Mouse (Mus musculus): ENCODE data around the gene Saa1. TPM values are rescaled to one million over a fixed set of nuclear protein-coding genes. Genes with fewer than 3 reads are reported as not detected.
"Not testable (repeated sequence)": the region's sequence is repeated elsewhere in the genome, so short reads cannot be mapped to it uniquely, and the experiment has no call there.

The Saa1 gene
- total RNA-seq (2014; rRNA removed) (18.9 and 23.7 TPM in 2 replicates), polyA plus RNA-seq (2012; rRNA removed) (22.0 and 30.0 TPM in 2 replicates)

GRCm38 (mm10) chr7:46742880-46743279 is at the start of gene Saa1:
Gene Saa1 (minus strand): TSS chr7:46742980.
- H3K9ac ChIP-seq (ENCODE audit: low read depth, low read length); H3K27ac ChIP-seq (replicated peaks; ENCODE audit: insufficient read depth, low read depth, low read length); H3K4me3 ChIP-seq (ENCODE audit: insufficient read depth, low read depth, low read length); H3K36me3 ChIP-seq (ENCODE audit: control insufficient read depth, insufficient read depth, low read length); H3K79me2 ChIP-seq (ENCODE audit: control insufficient read depth, insufficient read depth, low read length); H3K27me3 ChIP-seq (ENCODE audit: control insufficient read depth, insufficient read depth, low read length): not testable (repeated sequence)
- H3K4me1 ChIP-seq (ENCODE audit: control insufficient read depth, insufficient read depth, low read length): peaks cover 25% of the 10 kb centered on the region
- WGBS: 11% methylated on average over 3 of the region's 3 CpGs
- peak; percentile 78 for DNase-seq (ENCODE audit: extremely low read depth, low read depth, low spot score)

GRCm38 (mm10) chr7:46789177-46789849 is 46.5 kb upstream of the Saa1 start:
- no peak for TF ChIP-seq POLR2A (IDR thresholded peaks at IDR 0.05; ENCODE audit: extremely low read depth, insufficient read depth, low read length)
- TF ChIP-seq CTCF (IDR thresholded peaks at IDR 0.05; ENCODE audit: low read depth, low read length): no peak
- Histone ChIP-seq H3K4me1 (ENCODE audit: control insufficient read depth, insufficient read depth, low read length) (no peaks in the 10 kb centered on the region), H3K79me2 (ENCODE audit: control insufficient read depth, insufficient read depth, low read length) (no peaks in the 10 kb centered on the region; the same call in 1 of the 2 replicates), H3K27me3 (ENCODE audit: control insufficient read depth, insufficient read depth, low read length) (no peaks in the 10 kb centered on the region), H3K9ac (ENCODE audit: low read depth, low read length) (no peak overlapping the region), H3K36me3 (ENCODE audit: control insufficient read depth, insufficient read depth, low read length) (peaks cover 37% of the 10 kb centered on the region), H3K4me3 (ENCODE audit: insufficient read depth, low read depth, low read length) (no peak overlapping the region), H3K27ac (replicated peaks; ENCODE audit: insufficient read depth, low read depth, low read length) (no peak overlapping the region)
- no peak for DNase-seq (ENCODE audit: extremely low read depth, low read depth, low spot score)
- 90% methylated on average over 5 of the region's 5 CpGs for WGBS

GRCm38 (mm10) chr7:46770706-46771105 is 27.9 kb upstream of the Saa1 start:
- TF ChIP-seq CTCF (IDR thresholded peaks at IDR 0.05; ENCODE audit: low read depth, low read length): peak; percentile 95
- no peak for TF ChIP-seq POLR2A (IDR thresholded peaks at IDR 0.05; ENCODE audit: extremely low read depth, insufficient read depth, low read length)
- H3K79me2 ChIP-seq (ENCODE audit: control insufficient read depth, insufficient read depth, low read length): no peaks in the 10 kb centered on the region
- WGBS: 40% methylated on average over 4 of the region's 4 CpGs
- H3K9ac ChIP-seq (ENCODE audit: low read depth, low read length): no peak overlapping the region
- H3K27me3 ChIP-seq (ENCODE audit: control insufficient read depth, insufficient read depth, low read length): no peaks in the 10 kb centered on the region
- peaks cover 47% of the 10 kb centered on the region for H3K36me3 ChIP-seq (ENCODE audit: control insufficient read depth, insufficient read depth, low read length)
- no peak overlapping the region for H3K4me3 ChIP-seq (ENCODE audit: insufficient read depth, low read depth, low read length)
- H3K27ac ChIP-seq (replicated peaks; ENCODE audit: insufficient read depth, low read depth, low read length): no peak overlapping the region
- H3K4me1 ChIP-seq (ENCODE audit: control insufficient read depth, insufficient read depth, low read length): no peaks in the 10 kb centered on the region
- peak; percentile 54 for DNase-seq (ENCODE audit: extremely low read depth, low read depth, low spot score)

- no peak overlapping the region for H3K4me3 ChIP-seq (ENCODE audit: insufficient read depth, low read depth, low read length)
- no peaks in the 10 kb centered on the region for H3K27me3 ChIP-seq (ENCODE audit: control insufficient read depth, insufficient read depth, low read length)
- H3K79me2 ChIP-seq (ENCODE audit: control insufficient read depth, insufficient read depth, low read length): no peaks in the 10 kb centered on the region
- no peak for DNase-seq (ENCODE audit: extremely low read depth, low read depth, low spot score)
- TF ChIP-seq POLR2A (IDR thresholded peaks at IDR 0.05; ENCODE audit: extremely low read depth, insufficient read depth, low read length): no peak
- TF ChIP-seq CTCF (IDR thresholded peaks at IDR 0.05; ENCODE audit: low read depth, low read length): no peak
- H3K9ac ChIP-seq (ENCODE audit: low read depth, low read length): no peak overlapping the region
- H3K36me3 ChIP-seq (ENCODE audit: control insufficient read depth, insufficient read depth, low read length): peaks cover 38% of the 10 kb centered on the region
- H3K4me1 ChIP-seq (ENCODE audit: control insufficient read depth, insufficient read depth, low read length): no peaks in the 10 kb centered on the region
- H3K27ac ChIP-seq (replicated peaks; ENCODE audit: insufficient read depth, low read depth, low read length): no peak overlapping the region
- WGBS: 96% methylated on average over 7 of the region's 7 CpGs
These were observed 25.7 kb upstream of the Saa1 start for GRCm38 (mm10) chr7:46768451-46768850.

- H3K27me3 ChIP-seq (ENCODE audit: control insufficient read depth, insufficient read depth, low read length): no peaks in the 10 kb centered on the region
- no peak overlapping the region for H3K27ac ChIP-seq (replicated peaks; ENCODE audit: insufficient read depth, low read depth, low read length)
- no peak overlapping the region for H3K4me3 ChIP-seq (ENCODE audit: insufficient read depth, low read depth, low read length)
- H3K79me2 ChIP-seq (ENCODE audit: control insufficient read depth, insufficient read depth, low read length): no peaks in the 10 kb centered on the region
- H3K9ac ChIP-seq (ENCODE audit: low read depth, low read length): no peak overlapping the region
- H3K36me3 ChIP-seq (ENCODE audit: control insufficient read depth, insufficient read depth, low read length): peaks cover 32% of the 10 kb centered on the region
- TF ChIP-seq CTCF (IDR thresholded peaks at IDR 0.05; ENCODE audit: low read depth, low read length) (no peak), POLR2A (IDR thresholded peaks at IDR 0.05; ENCODE audit: extremely low read depth, insufficient read depth, low read length) (no peak)
- no peaks in the 10 kb centered on the region for H3K4me1 ChIP-seq (ENCODE audit: control insufficient read depth, insufficient read depth, low read length)
- DNase-seq (ENCODE audit: extremely low read depth, low read depth, low spot score): peak; percentile 73
These were observed 24.6 kb upstream of the Saa1 start for GRCm38 (mm10) chr7:46767371-46767770.

GRCm38 (mm10) chr7:46764672-46765071 is 21.9 kb upstream of the Saa1 start:
- TF ChIP-seq POLR2A (IDR thresholded peaks at IDR 0.05; ENCODE audit: extremely low read depth, insufficient read depth, low read length): no peak
- no peak for TF ChIP-seq CTCF (IDR thresholded peaks at IDR 0.05; ENCODE audit: low read depth, low read length)
- H3K4me1 ChIP-seq (ENCODE audit: control insufficient read depth, insufficient read depth, low read length): no peaks in the 10 kb centered on the region
- WGBS: 95% methylated on average over 8 of the region's 8 CpGs
- no peaks in the 10 kb centered on the region for H3K27me3 ChIP-seq (ENCODE audit: control insufficient read depth, insufficient read depth, low read length)
- H3K9ac ChIP-seq (ENCODE audit: low read depth, low read length): no peak overlapping the region
- DNase-seq (ENCODE audit: extremely low read depth, low read depth, low spot score): no peak
- H3K27ac ChIP-seq (replicated peaks; ENCODE audit: insufficient read depth, low read depth, low read length): no peak overlapping the region
- peaks cover 23% of the 10 kb centered on the region for H3K36me3 ChIP-seq (ENCODE audit: control insufficient read depth, insufficient read depth, low read length)
- H3K79me2 ChIP-seq (ENCODE audit: control insufficient read depth, insufficient read depth, low read length): no peaks in the 10 kb centered on the region
- no peak overlapping the region for H3K4me3 ChIP-seq (ENCODE audit: insufficient read depth, low read depth, low read length)
